Mouse (Mus musculus): ENCODE measurements at regions not wholly inside any gene's neighbourhood (a gene's known extent, or its start where the extent isn't known, plus 50 kb on each side); places are given as distances from the start of the nearest gene placed in this dataset.

DNA sequence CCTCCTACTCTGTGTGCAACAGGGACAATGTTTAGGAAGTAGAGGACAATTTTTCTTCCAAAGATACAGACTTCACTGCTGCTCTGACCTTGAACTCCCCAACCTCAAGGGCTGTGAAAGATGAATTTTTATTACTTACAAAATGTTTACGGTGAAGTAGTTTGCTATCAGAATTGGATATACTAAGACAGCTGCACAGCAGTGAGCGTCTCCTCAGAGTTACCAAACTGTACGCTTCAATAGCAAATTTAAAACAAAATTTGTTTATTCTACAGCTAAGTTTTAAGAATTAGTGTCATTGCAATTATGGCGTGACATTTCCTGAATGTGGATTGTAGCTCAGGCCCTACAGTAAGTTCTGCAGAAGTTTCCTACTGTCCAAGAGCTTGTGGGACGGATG lies 270.3 kb upstream of the Nr4a3 start:
- TF ChIP-seq EP300 (IDR thresholded peaks at IDR 0.05; ENCODE audit: low read depth) (no peak), CTCF (IDR thresholded peaks at IDR 0.05; ENCODE audit: low read depth) (no peak)
